Mouse (Mus musculus) activated CD4-positive, CD25-positive, alpha-beta regulatory T cell, adult 4 months (primary cell): ENCODE measurements around the gene Tm2d3. TPM values are rescaled to one million over a fixed set of nuclear protein-coding genes. Genes with fewer than 3 reads are reported as not detected.
A peak's percentile ranks its signal among the peaks of the same experiment; 100 is the strongest.

Source experiments
- ATAC-seq: one replicate; pipeline ENCODE4 v1.8.0; 2017
- polyA plus RNA-seq, 2 experiments: library from polyadenylated mRNA; unstranded; fragments of 100-300 nt; shearing (Covaris generic); gene quantifications; one replicate each; pipeline ENCODE4 v1.2.1; 2017

The Tm2d3 gene
- polyA plus RNA-seq: 100 to 1,000 TPM in 1 of 2 experiments, 10 to 100 TPM in 1; 99.1 to 101 TPM

GRCm38 (mm10) chr7:65690869-65691268 lies at the start of gene Tm2d3:
Gene Tm2d3, plus strand, starts transcription at chr7:65691169.
- ATAC-seq: no peak

DNA sequence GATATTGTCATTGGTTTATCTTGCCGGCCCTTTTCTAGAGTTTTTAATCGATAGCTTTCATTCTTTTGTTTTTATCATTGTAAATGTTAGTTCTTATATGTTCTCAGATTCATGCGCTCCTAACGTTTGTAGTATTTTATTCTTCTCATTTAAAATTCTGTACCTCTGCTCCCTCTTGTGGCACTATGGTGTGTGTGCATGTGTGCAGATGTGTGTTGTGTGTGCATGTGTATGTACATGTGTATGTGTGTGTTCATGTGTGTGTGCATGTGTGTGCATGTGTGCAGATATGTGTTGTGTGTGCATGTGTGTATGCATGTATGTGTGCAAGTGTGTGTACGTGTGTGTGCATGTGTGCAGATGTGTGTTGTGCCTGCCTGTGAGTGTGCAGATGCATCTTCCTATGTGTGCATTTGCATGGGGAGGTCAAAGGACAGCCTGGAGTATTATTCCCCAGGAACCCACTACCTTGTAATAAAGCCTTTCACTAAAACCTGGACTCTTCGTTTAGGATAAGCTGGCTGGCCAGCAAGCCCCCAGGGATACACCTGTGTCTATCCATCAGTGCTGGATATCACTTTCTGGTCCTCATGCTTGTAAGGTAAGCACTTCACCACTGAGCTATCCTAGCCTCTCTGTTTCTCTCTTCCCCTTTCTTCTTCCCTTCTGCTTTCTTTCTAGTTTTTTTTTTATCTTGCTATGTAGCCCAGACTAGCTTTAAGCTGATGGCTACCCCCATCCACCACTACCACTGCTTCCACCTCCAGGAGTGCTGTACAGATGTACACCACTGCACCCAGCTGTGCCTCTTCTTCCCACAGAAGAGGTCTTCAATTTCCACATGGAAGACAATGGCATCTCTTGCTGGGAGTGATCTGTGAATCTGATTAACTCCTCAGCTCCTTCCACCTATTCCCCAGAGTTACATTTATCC lies 48.3 kb upstream of the Tm2d3 start:
- ATAC-seq: no peak

DNA sequence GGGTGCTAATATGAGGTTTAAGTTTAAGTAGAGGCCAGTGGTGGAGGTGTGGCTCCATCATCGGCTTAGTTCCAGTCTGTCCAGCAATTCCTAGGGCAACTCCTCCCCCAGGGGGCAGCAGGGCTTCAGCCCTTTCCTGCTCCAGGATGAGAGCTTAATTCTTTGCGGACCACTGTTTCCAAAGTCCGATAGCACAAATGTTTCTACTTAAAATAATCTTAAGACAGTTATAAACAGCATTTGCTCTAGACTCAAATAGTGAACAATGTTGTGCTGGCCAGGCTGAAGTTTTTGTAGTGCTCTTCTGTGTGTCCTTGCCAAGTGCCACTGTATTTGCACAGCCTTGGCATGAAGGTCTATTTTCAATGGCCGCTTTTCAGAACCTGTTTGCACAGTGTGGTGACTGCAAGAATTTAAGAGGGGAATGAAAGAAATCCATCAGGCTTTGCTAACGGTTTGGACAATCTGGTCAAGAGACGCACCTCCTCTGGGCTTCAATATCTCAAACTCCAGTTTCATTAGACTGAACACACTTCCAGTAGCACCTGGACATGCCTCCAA lies 47.0 kb upstream of the Tm2d3 start:
- ATAC-seq: no peak

DNA sequence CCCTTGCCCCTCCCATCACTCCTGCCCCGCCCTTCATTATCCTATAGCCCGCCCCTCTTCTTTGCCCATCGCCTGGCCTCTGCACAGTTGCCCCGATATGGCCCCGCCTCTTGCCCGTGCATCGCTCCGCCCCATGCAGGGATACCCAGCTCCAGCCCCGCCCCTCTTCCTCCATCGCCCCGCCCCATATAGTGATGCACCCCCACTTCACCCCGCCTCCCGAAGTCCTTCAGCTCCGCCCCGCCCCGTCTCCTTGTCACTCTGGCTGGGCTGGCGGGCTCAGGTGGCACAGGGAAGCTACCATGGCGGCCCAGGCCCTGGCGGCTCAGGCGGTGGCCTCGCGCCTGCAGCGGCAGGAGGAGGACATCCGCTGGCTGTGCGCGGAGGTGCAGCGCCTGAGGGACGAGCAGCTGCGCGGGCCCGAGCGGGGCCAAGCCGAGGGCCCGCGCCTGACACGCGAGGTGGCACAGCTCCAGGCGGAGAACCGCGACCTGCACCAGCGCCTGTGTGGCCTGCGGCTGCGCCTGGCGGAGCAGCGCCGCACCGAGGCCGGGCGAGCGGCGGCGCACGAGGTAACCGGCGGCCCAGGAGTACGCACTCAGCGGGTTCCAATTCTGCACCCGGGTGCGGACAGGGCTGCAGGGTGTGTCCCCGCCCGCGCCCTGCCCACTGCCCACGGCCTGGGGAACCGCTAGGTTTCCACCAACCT lies 46.2 kb upstream of the Tm2d3 start, which contains the start of gene Tarsl2:
Tarsl2 (plus strand) TSS at position 256 of the 709 bp plus-strand sequence.
- peak; percentile 88 for ATAC-seq

DNA sequence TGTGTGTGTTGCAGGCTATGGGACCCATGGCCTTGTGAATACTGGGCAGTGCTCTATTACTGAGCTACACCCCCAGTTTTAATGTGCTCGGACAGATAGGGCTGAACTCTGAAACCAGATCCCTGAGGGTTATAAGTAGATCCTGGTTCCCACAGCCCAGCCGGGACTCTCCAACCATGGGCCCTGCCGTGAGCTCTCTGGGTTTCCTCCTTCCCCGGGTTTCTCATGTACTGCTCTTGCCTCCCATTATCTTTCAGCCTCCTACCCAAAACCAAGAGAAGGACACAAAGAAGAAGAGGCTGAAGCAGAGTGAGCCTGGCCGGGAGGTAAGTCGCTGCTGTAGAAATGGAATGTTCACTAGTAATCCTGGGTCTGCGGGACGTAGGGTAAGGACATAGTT lies 45.0 kb upstream of the Tm2d3 start:
- no peak for ATAC-seq

DNA sequence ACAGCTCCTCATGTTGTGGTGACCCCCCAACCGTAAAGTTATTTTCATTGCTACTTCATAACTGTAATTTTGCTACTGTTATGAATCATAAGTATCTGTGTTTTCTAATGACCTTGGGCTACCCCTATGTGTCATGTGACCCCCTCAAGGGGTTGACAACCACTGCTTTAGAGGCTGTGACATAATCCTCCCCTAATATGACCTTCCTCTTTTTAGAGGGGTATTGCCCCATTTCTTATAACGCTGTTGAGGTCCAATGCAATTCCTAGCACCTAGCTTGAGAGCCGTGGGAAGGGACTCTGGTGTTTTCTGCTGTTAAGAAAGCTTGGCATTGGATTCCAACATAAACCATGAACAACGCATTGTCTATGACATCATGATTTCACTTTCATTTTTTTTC lies 40.3 kb upstream of the Tm2d3 start:
- ATAC-seq: no peak

- ATAC-seq: no peak
These were observed 33.4 kb upstream of the Tm2d3 start for GRCm38 (mm10) chr7:65657490-65658120.

DNA sequence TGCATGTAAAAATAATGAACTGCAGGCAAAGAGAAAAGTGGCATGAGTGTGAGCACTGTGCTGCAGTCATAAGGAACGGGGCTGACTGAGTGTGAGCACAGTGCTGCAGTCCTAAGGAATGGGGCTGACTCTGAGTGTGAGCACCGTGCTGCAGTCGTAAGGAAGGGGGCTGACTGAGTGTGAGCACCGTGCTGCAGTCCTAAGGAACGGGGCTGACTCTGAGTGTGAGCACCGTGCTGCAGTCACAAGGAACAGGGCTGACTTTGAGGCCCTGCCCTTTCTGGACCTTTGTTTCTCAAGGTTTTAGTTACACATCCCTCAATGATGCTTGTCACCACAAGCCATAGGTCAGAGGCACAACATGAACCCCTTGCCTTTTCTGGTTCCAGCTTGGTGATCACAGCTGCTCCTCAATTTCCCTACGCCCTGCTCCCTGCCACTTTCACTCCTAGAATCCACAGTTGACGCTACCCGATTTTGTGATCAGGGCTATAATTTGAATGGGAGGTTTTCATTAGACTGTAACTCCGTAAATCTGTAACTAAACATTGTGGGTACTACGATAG lies 27.7 kb upstream of the Tm2d3 start:
- no peak for ATAC-seq

DNA sequence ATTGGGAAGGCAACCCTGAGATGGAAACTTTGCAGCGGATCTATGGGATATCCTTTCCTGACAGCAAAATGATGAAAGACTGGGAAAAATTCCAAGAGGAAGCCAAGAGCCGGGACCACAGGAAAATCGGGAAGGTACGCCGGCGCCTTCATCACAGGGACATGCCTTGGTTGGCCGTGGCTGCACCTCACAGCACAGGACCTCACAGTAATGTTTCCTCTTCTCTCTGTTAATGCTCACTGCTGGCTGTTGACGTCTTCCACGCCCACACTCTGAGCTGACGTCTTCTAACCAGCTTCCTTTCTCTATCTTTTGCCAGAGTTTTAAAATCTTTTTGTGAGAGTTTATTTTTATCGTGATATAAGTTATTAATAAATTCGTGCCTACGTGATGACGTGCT lies 27.1 kb upstream of the Tm2d3 start:
- no peak for ATAC-seq

GRCm38 (mm10) chr7:65667491-65667890 lies 23.5 kb upstream of the Tm2d3 start:
- no peak for ATAC-seq

DNA sequence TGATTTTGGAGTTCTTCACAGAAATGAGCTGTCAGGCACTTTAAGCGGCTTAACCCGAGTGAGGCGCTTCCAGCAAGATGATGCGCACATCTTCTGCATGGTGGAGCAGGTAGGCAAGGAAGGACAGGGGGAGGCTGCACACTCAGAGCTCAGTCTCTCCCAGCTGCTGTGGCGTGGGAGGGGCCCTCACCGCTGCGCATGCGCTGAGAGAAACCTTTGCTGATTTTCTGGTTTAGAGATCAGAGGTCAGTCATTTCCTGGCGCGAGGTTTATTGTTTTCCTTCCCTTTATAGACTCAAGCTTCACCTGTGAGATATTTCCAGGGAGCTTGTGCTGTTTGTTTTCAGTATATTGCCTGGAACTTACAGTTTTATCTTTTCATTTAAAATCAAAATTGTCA lies 12.9 kb upstream of the Tm2d3 start:
- ATAC-seq: no peak

DNA sequence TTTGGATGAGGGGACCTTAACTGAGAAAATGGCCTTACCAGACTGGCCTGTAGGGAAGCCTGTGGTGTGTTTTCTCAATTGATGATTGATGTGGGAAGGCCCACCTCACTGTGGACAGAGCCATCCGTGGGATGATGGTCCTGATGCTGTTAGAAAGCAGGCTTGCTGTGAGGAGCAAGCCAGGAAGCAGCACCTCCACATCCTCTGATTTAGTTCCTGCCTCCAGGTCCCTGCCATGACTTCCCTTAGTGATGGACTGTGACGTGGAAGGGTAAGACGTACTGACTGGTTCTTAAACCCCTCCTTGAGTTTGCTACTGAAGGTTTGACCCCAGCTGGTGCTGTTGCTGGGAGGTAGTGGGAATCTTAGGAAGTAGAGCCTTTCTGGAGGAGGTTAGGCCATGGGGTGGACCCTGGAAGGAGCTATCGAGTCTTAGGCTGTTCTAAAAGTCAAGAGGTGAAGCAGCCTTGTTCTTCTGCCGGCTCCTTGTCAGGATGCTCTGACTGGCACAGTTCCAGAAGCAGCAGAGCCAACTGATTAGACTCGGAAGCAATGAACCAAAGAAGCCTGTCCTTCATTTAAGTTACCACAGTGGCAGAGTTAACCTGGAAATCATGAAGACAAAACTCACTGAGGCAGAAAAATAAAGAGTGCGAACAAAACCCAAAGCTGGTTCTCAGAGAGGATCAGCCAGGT lies 11.9 kb upstream of the Tm2d3 start:
- no peak for ATAC-seq

- no peak for ATAC-seq
These were observed 9.8 kb upstream of the Tm2d3 start for GRCm38 (mm10) chr7:65681166-65681565.

DNA sequence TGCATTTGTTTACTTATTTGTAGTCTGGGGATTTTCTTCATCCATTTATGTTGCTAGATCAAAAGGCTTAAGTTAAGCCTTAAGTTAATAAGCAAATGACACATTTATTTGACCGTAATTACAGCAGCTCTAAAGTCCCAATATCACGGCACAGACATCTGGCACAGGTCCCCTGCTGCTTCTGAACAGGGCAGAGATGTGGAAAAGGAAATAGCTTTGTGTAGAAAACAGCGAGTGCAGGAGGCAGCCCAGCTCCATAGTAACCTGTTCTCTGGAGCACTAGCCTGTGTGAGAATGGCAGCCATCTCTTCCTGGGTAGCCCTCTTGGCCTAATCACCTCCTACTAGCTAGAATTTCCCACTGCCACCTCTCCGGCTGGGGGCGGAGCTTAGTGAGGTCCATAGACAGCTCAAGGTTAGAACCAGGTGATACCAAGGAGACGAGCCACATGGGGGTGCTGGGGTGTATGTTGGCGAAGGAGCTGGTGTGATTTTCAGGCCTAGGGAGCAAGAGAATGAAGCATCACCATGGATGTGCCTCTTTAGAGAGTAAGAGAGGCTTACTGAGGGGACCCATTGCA lies 6.6 kb upstream of the Tm2d3 start:
- ATAC-seq: no peak

GRCm38 (mm10) chr7:65686664-65687063 lies 4.3 kb upstream of the Tm2d3 start:
- ATAC-seq: no peak

DNA sequence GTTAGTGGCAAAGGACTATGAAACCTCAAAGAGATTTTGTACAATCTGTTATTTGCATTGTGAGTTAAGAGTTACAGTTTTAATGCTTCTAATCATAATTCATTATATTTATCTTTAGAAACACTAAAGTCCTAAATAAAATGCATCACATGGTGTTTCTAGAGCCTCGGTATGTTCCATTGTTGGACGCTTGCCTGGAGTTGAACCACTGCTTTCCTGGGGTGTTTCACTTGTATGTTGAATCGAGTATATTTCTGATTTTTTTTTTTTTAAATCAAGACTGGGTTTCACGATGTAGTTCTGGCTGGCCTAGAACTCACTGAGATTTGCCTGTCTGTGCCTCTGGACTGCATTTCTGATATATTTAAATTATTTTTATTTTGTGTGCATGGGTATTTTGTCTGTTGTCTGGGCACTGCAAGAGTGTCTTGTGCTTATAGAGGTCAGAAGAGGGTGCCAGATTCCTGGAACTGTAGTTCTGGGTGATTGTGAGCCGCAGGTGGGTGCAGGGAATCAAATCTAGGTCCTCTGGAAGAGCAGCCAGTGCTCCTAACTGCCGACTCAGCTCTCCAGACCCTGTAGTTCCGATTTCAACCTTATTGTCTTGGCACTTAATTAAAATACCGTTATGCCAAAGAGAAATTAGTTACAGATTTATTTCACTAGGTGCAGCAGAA lies 1.1 kb downstream of the Tm2d3 start:
- ATAC-seq: no peak

GRCm38 (mm10) chr7:65692883-65693282 lies 1.9 kb downstream of the Tm2d3 start:
- ATAC-seq: no peak

GRCm38 (mm10) chr7:65693301-65693821 lies 2.4 kb downstream of the Tm2d3 start:
- peak; percentile 89 for ATAC-seq

DNA sequence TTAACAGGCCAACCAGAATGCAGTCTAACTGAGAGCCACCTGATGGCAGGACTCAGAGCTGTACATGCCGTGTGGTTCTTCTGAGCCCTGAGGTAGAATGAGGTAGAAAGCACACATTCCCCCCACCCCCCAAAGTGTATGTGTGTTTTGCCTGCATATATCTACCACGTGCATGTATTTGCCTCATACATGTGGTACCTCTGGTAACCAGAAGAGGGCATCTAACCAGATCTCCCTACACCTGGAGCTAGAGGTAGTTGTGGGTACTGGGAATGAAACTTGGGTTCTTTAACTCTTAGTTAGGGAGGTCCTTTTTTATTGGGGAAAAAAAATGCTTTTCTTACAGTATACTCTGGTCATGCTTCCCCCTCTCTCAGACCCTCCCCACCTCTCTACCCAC lies 5.5 kb downstream of the Tm2d3 start:
- peak; percentile 25 for ATAC-seq

- no peak for ATAC-seq
These were observed 11.1 kb downstream of the Tm2d3 start for GRCm38 (mm10) chr7:65702076-65702475.

DNA sequence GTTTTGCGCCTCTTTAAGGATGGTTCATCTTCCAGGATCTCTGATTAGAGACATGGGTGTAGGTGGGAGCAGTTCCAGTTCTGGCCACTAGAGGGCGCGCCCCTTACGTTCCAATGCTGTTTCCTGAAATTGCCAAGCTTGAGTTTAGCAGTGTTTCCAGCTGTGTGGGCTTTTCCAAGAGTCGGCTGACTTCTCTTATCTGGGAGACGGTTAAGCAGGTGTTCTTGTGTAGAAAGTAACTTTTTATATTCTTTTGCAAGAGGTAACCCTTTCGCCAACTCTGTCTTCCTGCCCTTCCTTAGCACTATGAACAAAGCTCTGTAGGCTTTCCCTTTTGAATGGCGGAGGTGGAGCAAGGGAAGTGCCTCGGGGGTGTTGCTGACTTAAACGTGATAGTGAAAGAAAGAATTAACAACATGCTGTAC lies 13.9 kb downstream of the Tm2d3 start:
- ATAC-seq: peak; percentile 92
